Mouse (Mus musculus) spleen, postnatal 10 days (tissue): Measurements from ENCODE around the gene Vmn1r120.
"Not testable (repeated sequence)": the region's sequence is repeated elsewhere in the genome, so short reads cannot be mapped to it uniquely, and the experiment has no call there.

Experiments
- DNase-seq, 2 experiments: peaks; one replicate each; pipeline ENCODE4 v3.0.0; 2021 to 2022; ENCODE audit warnings: low spot score in 2 of 2

Gene Vmn1r120

GRCm38 (mm10) chr7:21053684-21054083 is at the start of gene Vmn1r120:
Gene Vmn1r120 (minus strand): TSS chr7:21053784.
- DNase-seq: not testable (repeated sequence)

- not testable (repeated sequence) for DNase-seq
These were observed 44.8 kb upstream of the Vmn1r120 start, which contains the start of gene Vmn1r121 for GRCm38 (mm10) chr7:21098413-21098812. Gene Vmn1r121 (minus strand): TSS chr7:21098513.

- not testable (repeated sequence) for DNase-seq
These were observed 41.2 kb downstream of the Vmn1r120 start, which contains the start of gene Vmn1r119 for GRCm38 (mm10) chr7:21012355-21012754. Gene Vmn1r119 (minus strand): TSS chr7:21012455.
